Mouse (Mus musculus): ENCODE data around the gene Use1.

Use1 gene

DNA sequence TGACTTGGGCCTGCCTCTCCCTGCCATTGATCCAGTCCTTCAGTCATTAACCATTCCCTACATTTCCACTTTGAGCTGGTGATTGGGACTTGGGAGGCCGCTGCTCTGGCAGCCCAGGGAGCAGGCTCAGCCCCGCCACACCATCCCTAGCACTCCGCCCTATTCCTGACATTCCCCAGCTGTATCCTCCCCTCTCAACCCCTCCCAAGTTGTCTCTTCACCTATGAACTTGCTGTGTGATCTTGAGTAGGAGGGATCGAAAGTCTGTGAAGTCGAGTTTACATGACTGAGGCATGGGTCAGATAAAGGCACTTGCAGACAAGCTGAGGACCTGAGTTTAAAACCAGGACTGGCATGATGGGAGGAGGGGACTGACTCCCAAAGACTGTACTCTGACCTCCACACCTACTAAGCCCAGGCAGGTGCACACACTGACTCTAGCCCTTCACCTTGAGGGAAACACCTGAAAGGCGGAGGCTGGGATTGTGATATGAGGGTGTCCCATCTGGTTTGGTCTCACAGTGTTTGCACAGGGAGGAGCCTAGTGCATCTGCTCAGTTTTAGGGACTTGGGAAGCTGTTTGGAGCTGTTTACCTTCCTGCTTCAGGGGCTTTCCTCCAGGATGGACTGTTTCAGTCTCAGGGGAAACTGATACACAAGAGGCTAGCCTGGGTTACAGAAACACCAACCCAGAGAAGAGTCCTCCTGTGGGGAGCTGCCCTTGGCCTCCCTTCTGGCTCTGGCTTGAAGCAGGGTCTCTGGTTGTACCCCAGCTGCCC, 36.6 kb downstream of the Use1 start:
- no peak for DNase-seq (ENCODE audit: low spot score)

DNA sequence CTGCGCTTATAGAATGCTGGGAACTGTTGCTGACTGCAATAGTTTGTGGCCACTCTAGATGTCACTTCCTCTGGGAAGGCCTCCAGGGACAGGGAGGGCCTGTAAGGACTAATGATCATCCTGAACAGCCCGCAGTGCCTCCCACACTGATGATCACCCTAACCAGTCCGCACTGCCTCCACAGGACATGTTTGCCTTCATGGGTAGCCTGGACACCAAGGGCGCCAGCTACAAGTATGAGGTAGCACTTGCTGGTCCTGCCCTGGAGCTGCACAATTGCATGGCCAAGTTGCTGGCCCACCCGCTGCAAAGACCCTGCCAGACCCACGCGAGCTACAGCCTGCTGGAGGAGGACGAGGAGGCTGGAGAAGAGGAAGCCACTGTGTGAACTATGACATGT, 37.4 kb downstream of the Use1 start:
- DNase-seq (ENCODE audit: low spot score), result no peak

GRCm38 (mm10) chr8:71404951-71405351, 38.3 kb downstream of the Use1 start:
- DNase-seq (ENCODE audit: low spot score), result no peak

DNA sequence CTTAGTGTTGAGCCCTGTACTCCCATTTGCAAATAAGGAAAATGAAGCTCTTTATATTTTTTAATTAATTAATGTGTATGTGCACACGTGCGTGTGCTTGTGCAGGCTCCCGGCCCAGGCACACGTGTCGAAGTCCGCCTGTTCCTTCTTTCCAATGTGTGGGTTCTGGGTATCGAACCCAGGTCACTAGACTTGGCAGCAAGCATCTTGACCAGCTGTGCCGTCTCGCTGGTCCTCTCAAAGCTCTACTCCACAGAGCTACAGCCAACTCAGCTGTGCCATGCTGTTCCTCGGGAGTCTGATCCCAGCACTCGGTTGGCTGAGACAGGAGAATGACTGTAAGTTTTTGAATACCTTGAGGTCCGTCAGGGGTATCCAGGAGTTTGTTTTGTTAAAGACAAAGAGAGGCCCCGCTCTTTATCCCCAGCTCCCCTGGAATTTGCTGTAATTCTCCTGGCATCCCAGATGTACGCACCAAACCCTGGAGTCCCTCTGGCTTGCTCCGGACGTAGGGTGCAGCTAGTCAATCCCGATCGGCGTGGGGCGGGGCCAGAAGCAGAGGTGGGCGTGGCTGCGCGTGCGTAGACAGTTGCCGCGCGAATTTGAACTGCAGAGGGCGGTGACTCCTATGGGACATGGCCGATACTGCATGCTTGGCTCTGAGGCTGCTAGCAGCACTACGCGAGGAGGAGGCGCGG, 38.9 kb downstream of the Use1 start, which contains the start of gene Ankle1:
Gene Ankle1, plus strand, starts transcription at position 610 of the 698 bp plus-strand sequence.
- DNase-seq (ENCODE audit: low spot score), result peak; percentile 97

- peak; percentile 50 for DNase-seq (ENCODE audit: low spot score)
Observed at GRCm38 (mm10) chr8:71406099-71407015, 39.7 kb downstream of the Use1 start.

GRCm38 (mm10) chr8:71407441-71407840, 40.8 kb downstream of the Use1 start:
- no peak for DNase-seq (ENCODE audit: low spot score)

GRCm38 (mm10) chr8:71408231-71408630, 41.6 kb downstream of the Use1 start:
- DNase-seq (ENCODE audit: low spot score), result no peak

DNA sequence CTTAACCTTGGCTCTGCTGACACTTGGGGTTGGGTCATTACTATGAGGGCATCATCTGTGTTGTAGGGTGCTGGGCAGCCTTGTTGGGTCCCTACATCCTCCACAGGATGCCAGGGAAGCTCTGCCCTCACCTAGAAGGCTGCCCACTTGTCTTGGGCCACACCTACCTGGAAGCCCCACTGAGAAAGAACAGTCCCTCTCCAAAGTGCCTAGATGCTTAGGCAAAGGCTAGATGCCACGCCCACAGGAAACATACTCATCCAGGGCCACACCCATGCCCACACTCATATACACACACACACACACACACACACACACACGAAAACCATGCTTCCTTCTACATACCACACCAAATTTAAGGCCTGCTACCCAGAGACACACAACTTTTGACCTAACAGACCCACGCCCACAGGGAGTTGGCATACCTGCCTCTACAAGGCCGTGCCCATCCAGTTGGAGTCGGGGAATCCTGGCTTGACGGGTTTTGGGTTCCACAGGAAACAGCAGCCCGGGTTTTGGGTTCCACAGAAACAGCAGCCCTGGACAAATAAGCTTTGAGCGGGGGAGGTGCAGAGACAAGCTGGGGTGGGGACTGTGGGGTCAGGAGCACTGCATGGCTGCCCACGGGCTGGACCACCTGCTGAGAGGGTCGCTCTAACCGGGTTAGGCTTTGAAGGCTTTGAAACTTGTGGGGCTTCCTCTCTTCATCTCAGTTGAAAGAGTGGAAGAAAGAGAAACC, 45.1 kb downstream of the Use1 start:
- no peak for DNase-seq (ENCODE audit: low spot score)

Data from urinary bladder, postnatal 25 days (tissue).